Mouse (Mus musculus): ENCODE results near the gene Thbs1.

GRCm38 (mm10) chr2:118148321-118149142 is 36.9 kb downstream of the Thbs1 start:
- TF ChIP-seq CTCF (IDR thresholded peaks at IDR 0.05; ENCODE audit: extremely low read depth, insufficient read depth, insufficient read length, insufficient replicate concordance) (no peak), POLR2A (IDR thresholded peaks at IDR 0.05; ENCODE audit: low read depth, low read length) (no peak)

Data from spleen, adult 2 months (tissue).